Mouse (Mus musculus): ENCODE measurements around the gene Oit3.

- TF ChIP-seq CTCF (IDR thresholded peaks at IDR 0.05; ENCODE audit: borderline replicate concordance, insufficient read depth, low read depth, low read length) (no peak), POLR2A (IDR thresholded peaks at IDR 0.05; ENCODE audit: borderline replicate concordance, insufficient read depth, low read length) (no peak)
These were observed 20.7 kb upstream of the Oit3 start for GRCm38 (mm10) chr10:59462307-59462706.
